Mouse (Mus musculus) Patski (cell line): ENCODE measurements around the gene Cabp4. TPM values are rescaled to one million over a fixed set of nuclear protein-coding genes. Genes with fewer than 3 reads are reported as not detected.

Experiments
- ATAC-seq: fragments of 100-300 bp; one replicate; pipeline ENCODE4 v1.8.0; 2021
- CTCF ChIA-PET: fragments of 350-600 bp; sonication (Branson Sonifier 250); formaldehyde crosslinking; loops from one replicate; lab custom pipeline; 2022; ENCODE audit warnings: inconsistent platforms; lab: Charles Lee
- POLR2A ChIA-PET: fragments of 350-600 bp; sonication (Branson Sonifier 250); formaldehyde crosslinking; loops from one replicate; lab custom pipeline; 2022; ENCODE audit warnings: antibody characterized with exemption, inconsistent platforms; lab: Charles Lee
- DNase-seq: peaks from one replicate; pipeline ENCODE4 v3.0.0-alpha.2; 2011; ENCODE audit warnings: low read depth, low spot score
- H3K27me3 ChIP-seq: fragments of 371-371 bp; one replicate; pipeline ENCODE4 v1.5.1; 2021
- CTCF ChIP-seq: fragments of 100-300 bp; IDR thresholded peaks from one replicate; pipeline ENCODE4 v1.5.1; 2021
- in situ Hi-C: fragments of 300-500 bp; cut with MboI; formaldehyde crosslinking; loops from 3 replicates; pipeline ENCODE4 v1.11.1; 2018; ENCODE audit warnings: low pct_unique_long_range_greater_than_20kb, mixed read lengths
- polyA plus RNA-seq: library from polyadenylated mRNA; unstranded; gene quantifications from one replicate; pipeline ENCODE4 v1.2.3, GENCODE M21; 2021

The Cabp4 gene
- polyA plus RNA-seq, 1 experiment from 2014 or later: 0.17 TPM

- H3K27me3 ChIP-seq: peaks cover 2% of the 10 kb centered on the region
- CTCF ChIA-PET: interaction anchor here (1.0 kb wide), 1 partner anchor 44 kb away, joined by 3 read pairs; no protein-coding TSS in a partner anchor
- POLR2A ChIA-PET: interaction anchor here (0.5 kb wide), 1 partner anchor 121 kb away, joined by 3 read pairs; no protein-coding TSS in a partner anchor
- no peak for TF ChIP-seq CTCF
- in situ Hi-C loops: no loop called here
- ATAC-seq: no peak
- DNase-seq: no peak
Measured at GRCm38 (mm10) chr19:4090446-4090845, 53.4 kb downstream of the Cabp4 start.

- DNase-seq: no peak
- POLR2A ChIA-PET: no interaction called here
- in situ Hi-C loops: loop anchor here (5.0 kb wide), 2 partner anchors 37 to 72 kb away; no protein-coding TSS in a partner anchor
- ATAC-seq: no peak
- peaks cover 3% of the 10 kb centered on the region for H3K27me3 ChIP-seq
- CTCF ChIA-PET: interaction anchor here (0.9 to 1.4 kb wide), 2 partner anchors 14 to 37 kb away, joined by 3 to 4 read pairs; no protein-coding TSS in a partner anchor
- TF ChIP-seq CTCF: no peak
Measured at GRCm38 (mm10) chr19:4089128-4089527, 54.7 kb downstream of the Cabp4 start.

- peaks cover 9% of the 10 kb centered on the region for H3K27me3 ChIP-seq
- TF ChIP-seq CTCF: no peak
- CTCF ChIA-PET: interaction anchor here (1.4 kb wide), 1 partner anchor 13 kb away, joined by 4 read pairs; no protein-coding TSS in a partner anchor
- ATAC-seq (no peak), DNase-seq (no peak)
- POLR2A ChIA-PET: no interaction called here
- in situ Hi-C loops: loop anchor here (5.0 kb wide), 2 partner anchors 36 to 71 kb away; no protein-coding TSS in a partner anchor
Measured at GRCm38 (mm10) chr19:4088146-4088545, 55.7 kb downstream of the Cabp4 start.

GRCm38 (mm10) chr19:4087090-4087489 lies 56.7 kb downstream of the Cabp4 start:
- peak; percentile 14 for ATAC-seq
- in situ Hi-C loops: loop anchor here (5.0 kb wide), 2 partner anchors 35 to 70 kb away; no protein-coding TSS in a partner anchor
- TF ChIP-seq CTCF: no peak
- no peak for DNase-seq
- ChIA-PET CTCF (interaction anchor here (1.0 kb wide), 1 partner anchor 74 kb away, joined by 3 read pairs; the partner anchor contains the start of gene Ndufv1), POLR2A (no interaction called here)
- H3K27me3 ChIP-seq: peaks cover 16% of the 10 kb centered on the region

- peaks cover 21% of the 10 kb centered on the region for H3K27me3 ChIP-seq
- ChIA-PET CTCF (interaction anchor here (1.0 to 6.1 kb wide), 5 partner anchors 18 to 73 kb away, joined by 3 to 31 read pairs (median 12); partner anchors contain the start of gene Ndufv1), POLR2A (no interaction called here)
- no peak for ATAC-seq
- no peak for TF ChIP-seq CTCF
- in situ Hi-C loops: loop anchor here (5.0 kb wide), 2 partner anchors 34 to 69 kb away; no protein-coding TSS in a partner anchor
- DNase-seq: no peak
Measured at GRCm38 (mm10) chr19:4086156-4086555, 57.7 kb downstream of the Cabp4 start.

Other genes starting within 250 kb of the Cabp4 start
- gene Tcirg1, start 236.9 kb downstream of the Cabp4 start, polyA plus RNA-seq: 80.3 TPM
- 232 TPM for gene Ndufs8, start 231.3 kb downstream of the Cabp4 start, polyA plus RNA-seq
- 22.2 TPM for gene Aldh3b1, start 214.2 kb downstream of the Cabp4 start, polyA plus RNA-seq
- not detected for gene Unc93b1, start 208.8 kb downstream of the Cabp4 start, polyA plus RNA-seq
- 0.17 TPM for gene Aldh3b3, start 185.4 kb downstream of the Cabp4 start, polyA plus RNA-seq
- gene Aldh3b2, start 171.7 kb downstream of the Cabp4 start, polyA plus RNA-seq: 0.05 TPM
- 3.9 TPM for gene Acy3, start 157.5 kb downstream of the Cabp4 start, polyA plus RNA-seq
- gene Tbx10, start 151.3 kb downstream of the Cabp4 start, polyA plus RNA-seq: 0.03 TPM
- gene Nudt8, start 143.5 kb downstream of the Cabp4 start, polyA plus RNA-seq: 35.1 TPM
- 3.1 TPM for gene Gm49405, start 143.4 kb downstream of the Cabp4 start, polyA plus RNA-seq
- 7.1 TPM for gene Doc2g, start 140.7 kb downstream of the Cabp4 start, polyA plus RNA-seq
- 231 TPM for gene Ndufv1, start 131.2 kb downstream of the Cabp4 start, polyA plus RNA-seq
- gene Gstp1, start 106.0 kb downstream of the Cabp4 start, polyA plus RNA-seq: 1,288 TPM
- gene Gstp2, start 98.0 kb downstream of the Cabp4 start, polyA plus RNA-seq: 379 TPM
- gene Gstp3, start 84.5 kb downstream of the Cabp4 start, polyA plus RNA-seq: not detected
- gene Cabp2, start 62.5 kb downstream of the Cabp4 start, polyA plus RNA-seq: not detected
- 93.8 TPM for gene Cdk2ap2, start 46.9 kb downstream of the Cabp4 start, polyA plus RNA-seq
- gene Pitpnm1, start 44.0 kb downstream of the Cabp4 start, polyA plus RNA-seq: 109 TPM
- 149 TPM for gene Aip, start 18.2 kb downstream of the Cabp4 start, polyA plus RNA-seq
- gene Gpr152, start 4.2 kb downstream of the Cabp4 start, polyA plus RNA-seq: not detected
- 321 TPM for gene Coro1b, start 4.6 kb upstream of the Cabp4 start, polyA plus RNA-seq
- 0.62 TPM for gene Ptprcap, start 9.6 kb upstream of the Cabp4 start, polyA plus RNA-seq
- gene Rps6kb2, start 19.3 kb upstream of the Cabp4 start, polyA plus RNA-seq: 43.0 TPM
- 13.7 TPM for gene Carns1, start 31.4 kb upstream of the Cabp4 start, polyA plus RNA-seq
- gene Tbc1d10c, start 47.3 kb upstream of the Cabp4 start, polyA plus RNA-seq: 1.9 TPM
- gene Ppp1ca, start 48.0 kb upstream of the Cabp4 start, polyA plus RNA-seq: 674 TPM
- 33.9 TPM for gene Rad9a, start 57.6 kb upstream of the Cabp4 start, polyA plus RNA-seq
- gene Clcf1, start 70.2 kb upstream of the Cabp4 start, polyA plus RNA-seq: 122 TPM
- 0.62 TPM for gene AC109138.7, start 70.3 kb upstream of the Cabp4 start, polyA plus RNA-seq
- gene Pold4, start 87.9 kb upstream of the Cabp4 start, polyA plus RNA-seq: 49.5 TPM
- gene Ssh3, start 125.1 kb upstream of the Cabp4 start, polyA plus RNA-seq: 71.3 TPM
- 25.8 TPM for gene Ankrd13d, start 139.1 kb upstream of the Cabp4 start, polyA plus RNA-seq
- gene Grk2, start 162.2 kb upstream of the Cabp4 start, polyA plus RNA-seq: 74.9 TPM